Mouse (Mus musculus) MEL-GATA-1-ER (cell line): ENCODE results near the gene Calcoco2.

Experiments
- DNase-seq: peaks from one replicate; pipeline ENCODE4 v3.0.0-alpha.2; 2012; ENCODE audit warnings: low read depth; ENCODE audit errors: extremely low read depth

Gene Calcoco2

DNA sequence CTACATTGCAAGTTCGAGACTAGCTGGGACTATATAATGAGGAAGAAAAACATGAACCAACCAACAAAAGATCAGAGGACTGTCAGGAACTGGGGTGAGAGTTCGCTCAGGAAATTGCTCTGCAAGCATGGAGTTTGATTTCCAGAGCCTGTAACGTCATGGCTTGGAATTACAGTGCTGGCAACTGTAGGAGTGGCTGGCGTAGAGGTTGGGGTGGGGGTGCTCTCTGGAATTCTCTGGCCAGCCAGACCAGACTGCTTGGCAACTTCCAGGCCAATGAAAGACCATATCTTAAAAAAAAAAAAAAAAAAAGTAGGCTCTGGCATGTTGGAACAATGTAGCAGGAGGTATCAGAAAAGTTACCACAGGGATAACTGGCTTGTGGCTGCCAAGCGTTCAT lies 31.0 kb downstream of the Calcoco2 start:
- DNase-seq, result no peak

DNA sequence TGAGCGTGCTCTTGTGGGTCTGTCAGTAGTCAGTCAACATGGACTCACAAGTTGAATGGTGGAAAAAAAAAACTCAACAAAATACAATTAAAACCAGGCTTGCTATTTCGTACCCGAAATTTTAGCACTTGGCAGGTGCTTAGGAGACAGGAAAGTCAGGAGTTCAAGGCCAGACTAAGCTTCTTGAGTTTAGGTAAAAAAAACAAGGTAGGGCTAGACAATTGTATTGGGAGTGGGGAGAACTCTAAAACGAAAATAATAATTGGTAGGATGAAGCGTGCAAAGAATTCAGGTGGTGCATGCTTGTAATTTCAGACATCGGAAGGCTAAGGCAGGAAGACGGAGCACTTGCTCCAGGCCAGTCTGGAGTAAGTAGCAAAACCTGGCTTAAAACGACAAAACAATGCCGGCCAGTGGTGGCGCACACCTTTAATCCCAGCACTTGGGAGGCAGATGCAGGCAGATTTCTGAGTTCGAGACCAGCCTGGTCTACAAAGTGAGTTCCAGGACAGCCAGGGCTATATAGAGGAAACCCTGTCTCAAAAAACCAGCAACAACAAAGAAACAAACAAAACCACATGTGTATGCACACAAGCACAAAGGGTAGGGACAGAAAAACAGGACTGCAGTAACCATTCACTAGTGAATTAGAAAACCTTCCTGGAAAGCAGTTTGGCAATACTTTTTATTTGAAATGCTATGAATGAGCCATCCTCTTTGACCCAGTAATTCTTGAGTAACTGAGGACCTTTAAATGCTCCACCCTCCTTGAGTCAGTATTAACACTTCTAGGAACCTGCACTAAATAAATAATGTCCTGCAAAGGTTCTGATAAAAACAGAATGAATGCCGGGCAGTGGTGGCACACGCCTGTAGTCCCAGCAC lies 35.3 kb downstream of the Calcoco2 start:
- DNase-seq, result no peak

DNA sequence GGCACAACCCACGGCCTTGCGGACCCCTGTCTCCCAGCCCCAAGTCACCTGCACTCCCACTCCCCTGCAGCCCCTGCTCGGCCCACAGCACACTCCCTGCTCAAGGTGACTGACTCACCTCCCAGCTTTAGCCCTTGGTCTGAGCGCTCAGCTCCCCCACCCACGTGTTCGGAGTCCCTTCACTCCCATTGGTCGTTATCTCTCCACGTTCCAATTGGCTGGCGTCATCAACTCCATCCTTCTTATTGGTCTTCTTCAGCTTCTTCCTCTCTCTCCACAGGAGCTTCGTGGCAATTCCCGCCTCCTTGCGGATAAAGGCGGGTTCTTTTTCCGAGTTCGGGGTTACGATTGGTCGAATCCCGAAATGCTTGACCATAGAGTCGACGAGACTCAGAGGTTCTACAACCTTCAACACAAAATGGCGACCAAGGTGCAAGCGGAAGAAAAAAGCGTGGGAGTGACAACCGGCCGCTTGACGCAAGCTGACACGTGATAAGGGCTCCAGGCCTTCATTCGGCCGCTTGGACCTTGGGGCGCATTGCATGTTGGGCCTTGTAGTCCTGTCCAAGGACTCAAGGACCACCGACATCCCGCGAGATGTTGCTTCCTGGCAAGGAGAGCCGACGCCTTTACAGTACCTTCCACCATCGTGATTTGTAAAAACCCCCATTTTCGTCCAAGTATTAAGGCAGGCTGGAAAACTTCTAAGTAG lies 36.1 kb downstream of the Calcoco2 start, which contains the start of gene Atp5g1:
TSS of gene Atp5g1 (minus strand) at position 162 of the 712 bp plus-strand sequence.
- DNase-seq, result peak; percentile 100

DNA sequence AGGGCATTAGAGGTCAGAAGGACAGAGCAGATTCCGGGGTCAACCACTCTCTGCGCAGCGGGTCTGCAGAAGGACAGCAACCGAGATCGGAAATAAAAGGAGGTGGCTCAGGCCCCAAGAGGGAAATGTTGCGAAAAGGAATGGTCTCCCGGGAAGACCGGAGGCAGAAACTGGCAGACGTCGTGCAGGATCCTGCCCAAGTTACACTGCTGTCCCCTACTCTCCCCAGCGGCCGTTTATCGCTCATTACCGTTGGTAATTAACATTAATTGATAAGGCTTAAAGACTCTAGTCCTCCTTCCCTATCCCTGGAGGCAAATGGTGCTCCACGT lies 36.6 kb downstream of the Calcoco2 start:
- DNase-seq, result no peak

DNA sequence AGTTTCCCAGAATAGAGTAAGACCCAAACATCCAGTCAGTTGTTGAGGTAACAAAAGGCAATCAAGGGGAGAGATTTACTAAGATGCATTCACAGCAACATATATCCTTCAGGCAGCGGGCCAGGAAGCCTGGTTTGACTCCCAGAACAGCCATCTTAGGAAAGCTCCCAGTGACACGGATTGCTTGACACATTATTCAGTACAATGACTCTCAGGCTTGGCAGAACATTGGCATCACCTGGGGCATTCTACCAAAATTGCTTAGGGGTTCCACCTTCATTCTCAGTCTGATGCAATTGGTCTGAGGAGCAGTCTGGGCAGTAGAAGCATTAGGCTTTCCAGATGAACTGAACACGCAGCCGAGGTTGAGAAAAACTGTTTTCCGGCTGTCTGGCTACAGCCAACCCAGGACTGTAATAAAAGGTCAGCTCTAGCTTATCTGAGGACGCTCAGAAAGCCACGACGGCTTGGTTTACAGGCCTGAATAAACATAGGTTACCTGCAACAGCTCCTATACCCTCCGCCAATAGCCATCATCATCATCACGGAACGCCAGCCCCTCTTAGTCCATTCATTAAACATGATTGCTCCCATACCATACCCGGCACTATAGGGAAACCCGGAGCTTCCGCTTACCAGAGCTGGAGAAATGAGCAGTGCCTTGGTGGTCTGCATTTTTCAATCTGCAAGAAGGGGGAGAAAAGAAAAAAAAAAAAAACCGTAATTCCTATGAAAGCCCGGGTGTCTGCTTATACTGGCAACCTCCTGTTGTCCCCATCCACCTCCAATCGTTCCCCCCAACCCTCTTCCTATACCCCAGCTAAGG lies 37.2 kb downstream of the Calcoco2 start:
- no peak for DNase-seq

DNA sequence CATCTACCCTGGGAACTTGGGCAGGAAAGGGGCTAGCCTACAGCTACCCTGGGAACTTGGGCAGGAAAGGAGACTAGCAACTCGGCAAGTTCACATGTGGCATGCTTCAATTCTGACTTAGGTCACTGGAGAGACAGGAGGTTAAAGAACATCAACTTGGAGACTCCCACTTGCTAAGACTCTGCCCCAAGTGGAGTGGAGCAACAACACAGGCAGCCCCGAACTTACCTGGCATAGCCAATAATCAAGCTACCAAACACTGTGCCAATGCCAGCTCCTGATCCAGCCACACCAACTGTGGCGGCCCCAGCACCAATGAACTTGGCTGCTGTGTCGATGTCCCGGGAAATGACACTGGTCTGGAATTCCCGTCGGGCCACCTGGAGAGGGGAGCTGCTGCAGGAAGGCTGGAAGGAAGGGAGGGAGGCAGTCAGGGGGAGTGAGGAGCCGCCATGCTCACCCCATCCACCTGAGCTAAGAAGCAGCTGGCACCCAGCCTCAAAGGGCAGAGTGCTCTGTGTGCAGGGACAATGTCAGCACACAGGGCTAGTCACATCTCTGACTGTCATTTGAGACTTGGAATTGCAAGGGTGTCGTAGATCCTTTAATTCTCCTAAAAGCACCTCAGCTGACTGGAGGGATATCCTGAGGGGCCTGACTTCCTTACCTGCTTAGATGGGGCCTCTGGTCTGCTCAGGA lies 38.3 kb downstream of the Calcoco2 start:
- DNase-seq, result no peak

DNA sequence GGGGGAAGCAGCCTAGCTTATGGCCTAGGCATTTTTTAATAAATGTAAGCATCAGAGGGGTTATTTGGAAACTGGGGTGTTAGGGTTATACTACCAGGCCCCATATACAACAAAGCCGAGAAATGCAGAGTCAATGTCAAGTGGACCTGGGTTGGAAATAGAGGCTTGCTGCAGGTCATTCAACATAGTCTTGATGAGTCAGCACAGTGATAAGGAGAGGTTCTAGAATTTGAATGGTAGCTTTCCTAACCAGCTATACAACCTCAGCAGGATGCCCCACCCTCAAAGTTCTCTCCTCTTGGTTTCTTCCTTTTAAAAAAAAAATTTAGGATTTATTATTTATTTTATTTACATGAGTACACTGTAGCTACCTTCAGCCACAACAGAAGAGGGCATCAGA lies 40.8 kb downstream of the Calcoco2 start:
- DNase-seq, result no peak

DNA sequence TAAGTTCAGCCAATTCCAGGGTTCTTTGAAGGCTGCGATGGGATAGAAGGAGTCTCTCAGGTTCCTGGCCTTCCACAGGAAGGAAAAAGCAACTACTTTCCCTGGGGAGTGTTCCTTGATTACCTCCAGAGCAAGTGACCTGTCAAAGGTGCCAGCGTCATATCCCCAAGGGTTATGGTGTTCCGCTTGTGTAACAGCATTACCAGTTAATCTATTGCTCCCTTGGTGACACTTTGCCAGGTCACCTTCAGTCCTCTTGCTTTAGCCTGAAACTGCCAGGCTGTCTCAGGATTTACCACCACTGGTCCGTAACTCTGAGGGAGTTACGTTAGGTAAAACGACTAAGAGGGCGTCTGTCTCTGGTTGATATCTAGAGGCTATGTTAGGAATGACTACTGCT lies 41.4 kb downstream of the Calcoco2 start:
- DNase-seq, result no peak

DNA sequence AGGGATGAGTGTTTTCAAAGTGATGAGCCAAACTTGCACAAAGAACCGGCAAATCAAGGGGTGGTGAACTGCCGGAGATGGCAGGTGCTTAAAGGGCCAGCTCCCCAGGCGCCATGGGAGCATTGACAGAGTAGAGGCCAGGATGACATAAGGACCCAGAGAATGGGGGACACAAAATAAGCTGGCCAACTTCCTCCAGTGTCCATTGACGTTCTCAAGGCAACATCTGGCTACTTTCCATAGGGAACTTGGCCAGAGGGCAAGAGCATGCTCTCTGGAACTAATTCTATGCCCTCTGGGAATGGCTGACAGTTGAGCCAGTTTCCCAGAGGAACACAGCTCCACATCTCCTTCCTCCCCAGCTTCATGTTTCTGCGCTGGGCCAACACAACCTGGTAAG lies 43.5 kb downstream of the Calcoco2 start:
- DNase-seq, result no peak

DNA sequence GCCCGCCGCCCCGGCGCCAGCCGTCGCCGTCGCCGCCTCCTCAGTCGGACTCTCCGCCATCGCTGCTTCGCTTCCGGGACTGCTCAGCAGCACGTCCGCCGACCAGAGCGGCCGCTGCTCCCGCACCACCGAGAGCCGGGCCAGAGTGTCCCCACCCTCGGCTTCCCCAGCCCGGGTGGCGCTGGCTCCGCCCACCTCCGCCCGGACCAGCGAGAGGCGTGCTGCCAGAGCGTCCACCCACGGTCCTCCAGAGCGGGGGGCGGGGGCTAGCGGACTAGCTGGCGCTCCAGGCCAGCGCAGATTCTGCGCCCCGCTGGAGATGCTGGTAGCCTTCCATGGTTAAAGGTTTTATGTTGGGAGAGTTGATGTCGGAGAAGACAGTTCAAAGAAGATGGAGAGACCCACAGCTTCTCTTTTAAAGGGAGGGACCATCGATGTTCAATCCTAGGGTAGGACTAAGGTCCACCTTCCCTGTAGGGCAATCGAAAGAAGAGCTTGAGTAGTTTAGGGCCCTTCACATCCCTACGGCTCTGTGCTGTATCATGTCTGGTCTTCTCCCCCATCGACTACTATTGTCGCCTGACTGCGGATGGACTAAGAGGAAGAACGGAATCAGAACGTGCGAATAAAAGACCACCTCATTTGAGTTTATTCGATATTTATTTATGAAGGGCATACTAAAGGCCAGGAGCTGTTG lies 46.4 kb downstream of the Calcoco2 start, which contains the start of gene Ube2z:
TSS of gene Ube2z (minus strand) at position 174 of the 697 bp plus-strand sequence.
- DNase-seq, result peak; percentile 71

DNA sequence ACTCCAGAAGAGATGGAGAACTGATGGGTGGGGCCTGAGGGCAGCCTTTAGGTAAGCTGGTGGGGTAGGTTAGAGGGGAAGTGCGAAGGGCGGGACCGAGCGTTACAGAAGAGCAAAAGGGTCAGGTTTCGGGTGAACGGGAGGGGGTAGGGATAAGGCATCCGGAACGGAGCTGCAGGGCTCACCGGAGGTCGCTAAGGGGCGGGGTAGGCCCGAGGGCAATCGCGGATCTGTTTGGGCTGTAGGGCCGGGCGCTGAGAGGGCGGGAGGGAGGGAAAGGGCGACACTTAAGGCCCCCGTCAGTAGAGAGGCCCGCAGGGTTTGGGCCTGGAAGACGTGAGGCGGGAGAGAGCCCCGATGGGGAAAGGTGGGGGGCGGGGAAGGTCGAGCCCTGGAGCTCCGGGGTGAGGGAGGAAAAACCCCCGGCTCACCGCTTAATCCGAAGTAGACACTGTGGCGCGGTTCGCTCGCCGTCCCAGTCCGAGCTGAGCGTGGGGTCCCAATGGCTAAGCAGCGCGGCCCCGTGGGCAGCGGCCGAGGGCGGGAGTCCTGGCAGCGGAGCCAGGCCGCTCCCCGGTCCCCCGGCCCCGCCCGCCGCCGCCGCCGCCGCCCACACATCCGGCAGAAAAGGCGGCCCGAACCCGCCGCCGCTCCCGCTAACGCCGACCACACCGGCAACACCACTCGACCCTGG lies 47.1 kb downstream of the Calcoco2 start:
- peak; percentile 44 for DNase-seq

DNA sequence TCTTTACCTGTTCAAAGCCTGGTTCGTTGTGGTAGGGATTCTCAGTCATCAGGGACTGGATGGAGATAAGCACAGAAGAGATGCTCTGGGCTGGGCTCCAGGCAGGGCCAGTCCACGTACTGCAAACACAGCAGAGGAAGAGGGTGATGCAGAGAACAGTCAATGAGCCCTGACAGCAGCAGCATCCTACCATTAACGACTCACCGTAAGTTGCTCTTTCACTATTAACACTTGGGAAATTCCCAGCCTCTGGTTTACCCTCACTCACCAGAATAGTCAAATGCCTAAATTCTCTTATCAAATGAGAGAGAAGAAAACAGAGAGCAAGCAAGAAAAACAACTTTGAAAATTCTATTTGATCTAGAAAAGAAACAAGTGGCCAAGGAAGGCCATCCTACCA lies 53.5 kb downstream of the Calcoco2 start:
- DNase-seq, result no peak

DNA sequence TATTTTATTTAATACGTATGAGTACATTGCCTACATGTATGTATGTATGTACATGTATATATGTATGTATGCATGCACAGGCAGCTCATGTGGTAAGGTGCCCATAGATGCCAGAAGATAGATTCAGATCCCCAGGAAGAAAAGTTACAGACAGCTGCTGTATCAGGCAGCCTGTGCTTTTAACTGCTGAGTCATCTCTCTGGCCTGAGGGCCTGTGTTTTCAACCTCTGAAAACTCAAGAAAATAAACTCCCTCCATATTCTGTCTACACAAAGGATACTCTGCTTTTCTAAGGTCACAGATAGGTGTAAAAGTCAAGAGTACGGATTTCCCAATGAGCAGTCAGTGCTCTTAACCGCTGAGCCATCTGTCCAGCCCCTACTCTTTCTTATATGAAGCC lies 60.9 kb downstream of the Calcoco2 start:
- DNase-seq, result no peak

DNA sequence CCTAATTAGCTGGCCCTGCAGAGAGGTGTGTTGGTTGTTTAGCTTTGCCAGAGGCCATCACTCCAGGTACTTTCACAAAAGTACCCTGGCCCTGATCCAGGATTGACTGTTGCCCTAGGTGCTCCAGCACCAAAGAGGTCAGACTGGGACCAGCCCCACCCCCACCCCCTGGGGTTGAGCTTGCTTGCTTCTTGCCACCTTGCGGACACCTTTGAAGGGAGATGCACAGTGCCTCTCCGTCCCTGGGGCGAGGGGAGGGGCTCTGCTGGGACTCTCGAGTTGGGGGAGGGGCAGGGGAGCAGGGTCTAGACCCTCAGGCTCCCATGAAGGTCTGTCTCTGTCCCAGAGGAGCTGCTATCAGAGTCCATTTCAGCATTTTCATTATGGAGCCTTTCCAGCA lies 61.8 kb downstream of the Calcoco2 start:
- DNase-seq, result no peak
